Mouse (Mus musculus) yolk sac, embryonic 10.5 days (tissue): ENCODE measurements at regions not wholly inside any gene's neighbourhood (a gene's known extent, or its start where the extent isn't known, plus 50 kb on each side); places are given as distances from the start of the nearest gene placed in this dataset.

ENCODE experiments used
- DNase-seq: peaks from one replicate; pipeline ENCODE4 v3.0.0-alpha.2; 2017; ENCODE audit warnings: low spot score

GRCm38 (mm10) chr8:64421502-64422199, 215.6 kb upstream of the Tll1 start:
- no peak for DNase-seq

- no peak for DNase-seq
These were observed 206.6 kb upstream of the Tll1 start for GRCm38 (mm10) chr8:64412488-64413188.

- DNase-seq, result no peak
These were observed 200.9 kb upstream of the Tll1 start for GRCm38 (mm10) chr8:64406775-64407490.

GRCm38 (mm10) chr8:64399554-64399953, 193.5 kb upstream of the Tll1 start:
- DNase-seq, result no peak

GRCm38 (mm10) chr8:64397876-64398275, 191.8 kb upstream of the Tll1 start:
- DNase-seq, result no peak

GRCm38 (mm10) chr8:64395816-64396215, 189.7 kb upstream of the Tll1 start:
- DNase-seq, result no peak

- DNase-seq, result no peak
These were observed 183.4 kb upstream of the Tll1 start for GRCm38 (mm10) chr8:64389488-64389887.

GRCm38 (mm10) chr8:64388299-64388698, 182.2 kb upstream of the Tll1 start:
- no peak for DNase-seq

GRCm38 (mm10) chr8:64379732-64380349, 173.8 kb upstream of the Tll1 start:
- DNase-seq, result no peak

GRCm38 (mm10) chr8:64377830-64378229, 171.8 kb upstream of the Tll1 start:
- DNase-seq, result no peak

GRCm38 (mm10) chr8:64375509-64375908, 169.4 kb upstream of the Tll1 start:
- DNase-seq, result no peak

- no peak for DNase-seq
These were observed 168.9 kb upstream of the Tll1 start for GRCm38 (mm10) chr8:64374980-64375379.

- DNase-seq, result peak; percentile 38
These were observed 163.9 kb upstream of the Tll1 start for GRCm38 (mm10) chr8:64369973-64370372.

GRCm38 (mm10) chr8:64367906-64368305, 161.8 kb upstream of the Tll1 start:
- no peak for DNase-seq

- no peak for DNase-seq
These were observed 160.8 kb upstream of the Tll1 start for GRCm38 (mm10) chr8:64366974-64367266.

- DNase-seq, result no peak
These were observed 160.3 kb upstream of the Tll1 start for GRCm38 (mm10) chr8:64366226-64366973.

- no peak for DNase-seq
These were observed 151.0 kb upstream of the Tll1 start for GRCm38 (mm10) chr8:64357092-64357491.

GRCm38 (mm10) chr8:64348082-64348646, 142.1 kb upstream of the Tll1 start:
- no peak for DNase-seq

GRCm38 (mm10) chr8:64347490-64347889, 141.4 kb upstream of the Tll1 start:
- no peak for DNase-seq

- peak; percentile 0 for DNase-seq
These were observed 140.4 kb upstream of the Tll1 start for GRCm38 (mm10) chr8:64346428-64346827.

GRCm38 (mm10) chr8:64344933-64345332, 138.9 kb upstream of the Tll1 start:
- DNase-seq, result no peak

GRCm38 (mm10) chr8:64343600-64343999, 137.5 kb upstream of the Tll1 start:
- DNase-seq, result no peak
